Mouse (Mus musculus) spleen, postnatal 36 days (tissue): Measurements from ENCODE around the gene Tbc1d22b.
A peak's percentile ranks its signal among the peaks of the same experiment; 100 is the strongest.
"Not testable (repeated sequence)": the region's sequence is repeated elsewhere in the genome, so short reads cannot be mapped to it uniquely, and the experiment has no call there.

ENCODE experiments used
- DNase-seq, 2 experiments: peaks; one replicate each; pipeline ENCODE4 v3.0.0; 2022; ENCODE audit warnings: low spot score in 2 of 2, mixed read lengths in 1 of 2

The Tbc1d22b gene

GRCm38 (mm10) chr17:29595891-29596770 lies 46.5 kb downstream of the Tbc1d22b start:
- DNase-seq: no peak

GRCm38 (mm10) chr17:29596771-29597132 lies 47.2 kb downstream of the Tbc1d22b start:
- no peak for DNase-seq

- no peak for DNase-seq
Observed at GRCm38 (mm10) chr17:29599051-29599450, 49.5 kb downstream of the Tbc1d22b start.

GRCm38 (mm10) chr17:29599537-29599936 lies 50.0 kb downstream of the Tbc1d22b start:
- DNase-seq: no peak

- DNase-seq: no peak
Observed at GRCm38 (mm10) chr17:29601391-29601790, 51.8 kb downstream of the Tbc1d22b start.

GRCm38 (mm10) chr17:29603283-29603682 lies 53.7 kb downstream of the Tbc1d22b start:
- peak; percentile 23 to 30 for DNase-seq

GRCm38 (mm10) chr17:29613453-29613852 lies 63.9 kb downstream of the Tbc1d22b start:
- not testable (repeated sequence) for DNase-seq

GRCm38 (mm10) chr17:29614115-29615023 lies 64.8 kb downstream of the Tbc1d22b start, which contains the start of the genes Rnf8 and Gm28043:
Rnf8 (plus strand) TSS chr17:29614790.
Gm28043 (plus strand) TSS chr17:29614876.
- peak; percentile 94 to 95 for DNase-seq

GRCm38 (mm10) chr17:29615024-29615551 lies 65.5 kb downstream of the Tbc1d22b start:
- no peak for DNase-seq

- DNase-seq: no peak
Observed at GRCm38 (mm10) chr17:29615616-29616015, 66.0 kb downstream of the Tbc1d22b start.

GRCm38 (mm10) chr17:29619231-29619630 lies 69.6 kb downstream of the Tbc1d22b start:
- no peak for DNase-seq

- no peak for DNase-seq
Observed at GRCm38 (mm10) chr17:29623488-29623887, 73.9 kb downstream of the Tbc1d22b start.

GRCm38 (mm10) chr17:29627285-29627684 lies 77.7 kb downstream of the Tbc1d22b start:
- peak; percentile 25 to 45 for DNase-seq

- no peak for DNase-seq
Observed at GRCm38 (mm10) chr17:29628946-29629345, 79.4 kb downstream of the Tbc1d22b start.

GRCm38 (mm10) chr17:29629620-29630019 lies 80.0 kb downstream of the Tbc1d22b start:
- no peak for DNase-seq

GRCm38 (mm10) chr17:29632312-29632711 lies 82.7 kb downstream of the Tbc1d22b start:
- DNase-seq: no peak

- DNase-seq: no peak
Observed at GRCm38 (mm10) chr17:29635492-29635891, 85.9 kb downstream of the Tbc1d22b start.

GRCm38 (mm10) chr17:29636118-29636517 lies 86.5 kb downstream of the Tbc1d22b start:
- peak; percentile 22 to 26 for DNase-seq

- DNase-seq: no peak
Observed at GRCm38 (mm10) chr17:29637377-29637776, 87.8 kb downstream of the Tbc1d22b start.

GRCm38 (mm10) chr17:29637895-29638294 lies 88.3 kb downstream of the Tbc1d22b start:
- DNase-seq: peak; percentile 53 to 63

- no peak for DNase-seq
Observed at GRCm38 (mm10) chr17:29640971-29641370, 91.4 kb downstream of the Tbc1d22b start.

GRCm38 (mm10) chr17:29642219-29642618 lies 92.6 kb downstream of the Tbc1d22b start:
- DNase-seq: no peak
